Mouse (Mus musculus): Measurements from ENCODE around the gene Nhsl1. TPM values are rescaled to one million over a fixed set of nuclear protein-coding genes. Genes with fewer than 3 reads are reported as not detected.

The Nhsl1 gene
- total and polyA plus RNA-seq, 3 experiments: not detected

DNA sequence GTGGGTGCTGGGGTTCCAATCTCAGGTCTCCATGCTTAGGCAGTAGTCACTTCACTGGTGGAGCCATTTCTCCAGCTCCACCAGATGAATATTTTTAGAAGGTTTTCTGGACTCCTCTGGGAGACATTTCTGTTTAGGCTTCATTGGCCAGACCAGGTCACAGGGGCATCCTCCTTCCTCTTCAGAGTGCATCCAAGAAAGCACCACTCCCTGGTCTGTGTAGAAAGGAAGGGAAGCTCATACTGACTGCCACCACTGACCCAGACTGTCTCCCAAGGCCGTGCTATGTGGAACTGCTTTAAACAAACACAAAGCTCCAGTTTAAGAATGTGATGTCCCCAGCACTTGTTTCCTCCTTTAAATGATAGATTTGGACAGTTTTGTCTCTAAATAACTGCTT, 29.3 kb upstream of the Nhsl1 start:
- H3K27me3 ChIP-seq (ENCODE audit: control insufficient read depth in 1 of 2, insufficient read depth in 2 of 2, low read length in 2 of 2): peaks cover 0 to 2% of the 10 kb centered on the region in 2 experiments; a peak in 2 of 4 replicates
- no peak for TF ChIP-seq NELFE (IDR thresholded peaks at IDR 0.05; ENCODE audit: low read depth, low read length)
- TF ChIP-seq ZKSCAN1 (IDR thresholded peaks at IDR 0.05; ENCODE audit: low read depth, low read length): no peak
- TF ChIP-seq CHD2 (IDR thresholded peaks at IDR 0.05; ENCODE audit: low read length): no peak
- no peak for TF ChIP-seq SMC3 (IDR thresholded peaks at IDR 0.05; ENCODE audit: low read depth, low read length)
- TF ChIP-seq CHD1 (IDR thresholded peaks at IDR 0.05; ENCODE audit: low read depth, low read length): no peak
- TF ChIP-seq ZMIZ1 (IDR thresholded peaks at IDR 0.05; ENCODE audit: low read depth, low read length): no peak
- TF ChIP-seq MXI1 (IDR thresholded peaks at IDR 0.05; ENCODE audit: low read depth, low read length): no peak
- no peak for TF ChIP-seq JUND (IDR thresholded peaks at IDR 0.05; ENCODE audit: low read depth, low read length)
- no peak for TF ChIP-seq MEF2A (IDR thresholded peaks at IDR 0.05; ENCODE audit: extremely low read depth, insufficient replicate concordance, low read depth, low read length, poor library complexity, severe bottlenecking)
- TF ChIP-seq KAT2A (conservative IDR thresholded peaks at IDR 0.05; ENCODE audit: low read depth, low read length): no peak
- TF ChIP-seq MAX (IDR thresholded peaks at IDR 0.05; ENCODE audit: low read length): no peak
- TF ChIP-seq EP300 (IDR thresholded peaks at IDR 0.05; ENCODE audit: low read depth in 1 of 2, low read length in 2 of 2): no peak
- no peak for TF ChIP-seq HCFC1 (IDR thresholded peaks at IDR 0.05; ENCODE audit: low read depth, low read length)
- TF ChIP-seq USF1 (IDR thresholded peaks at IDR 0.05; ENCODE audit: low read depth, low read length): no peak
- no peak for TF ChIP-seq ETS1 (IDR thresholded peaks at IDR 0.05; ENCODE audit: low read depth, low read length)
- TF ChIP-seq E2F4 (IDR thresholded peaks at IDR 0.05; ENCODE audit: borderline replicate concordance, low read depth, low read length): no peak
- TF ChIP-seq ZNF384 (IDR thresholded peaks at IDR 0.05; ENCODE audit: low read depth, low read length): no peak
- TF ChIP-seq ELF1 (IDR thresholded peaks at IDR 0.05; ENCODE audit: low read depth, low read length): no peak
- TF ChIP-seq TBP (IDR thresholded peaks at IDR 0.05; ENCODE audit: low read depth, low read length): no peak
- TF ChIP-seq SIN3A (IDR thresholded peaks at IDR 0.05; ENCODE audit: low read length): no peak
- no peaks in the 10 kb centered on the region for H3K9me3 ChIP-seq (replicated peaks; ENCODE audit: insufficient read depth, low read length)
- no peaks in the 10 kb centered on the region for H3K36me3 ChIP-seq (ENCODE audit: control insufficient read depth in 1 of 2, insufficient read depth in 2 of 2, low read length in 2 of 2)
- no peaks in the 10 kb centered on the region for H3K4me1 ChIP-seq (ENCODE audit: control insufficient read depth in 1 of 2, insufficient read depth in 2 of 2, low read length in 2 of 2)
- no peak for DNase-seq (ENCODE audit: low read depth, low spot score)
- no peak overlapping the region for H3K4me3 ChIP-seq (ENCODE audit: control insufficient read depth in 1 of 2, insufficient read depth in 1 of 2, low read depth in 2 of 2, low read length in 2 of 2)
- H3K79me2 ChIP-seq (ENCODE audit: control insufficient read depth, insufficient read depth, low read length, poor library complexity): no peaks in the 10 kb centered on the region
- no peak overlapping the region for H3K27ac ChIP-seq (ENCODE audit: control insufficient read depth, low read depth, low read length)
- no peak overlapping the region for H3K9ac ChIP-seq (ENCODE audit: control insufficient read depth, low read depth, low read length, poor library complexity, severe bottlenecking)

DNA sequence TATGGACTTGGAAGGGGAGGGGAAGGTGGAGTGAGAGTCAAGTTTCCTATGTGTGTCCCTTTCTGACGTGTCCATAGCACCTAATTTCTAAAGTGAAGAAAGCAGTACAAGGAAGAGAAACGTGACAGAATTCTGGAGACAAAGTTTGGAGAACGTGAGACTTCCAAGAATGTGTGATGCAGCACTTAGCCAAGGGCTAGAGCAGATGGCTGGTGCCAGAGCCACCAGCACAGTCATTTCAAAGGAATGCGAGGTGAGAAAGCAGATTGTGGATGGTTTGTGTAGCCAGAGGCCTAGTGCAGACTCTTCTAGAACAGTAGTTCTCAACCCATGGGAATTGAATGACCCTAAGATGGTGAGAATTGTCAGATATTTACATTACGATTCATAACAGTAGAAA, 13.7 kb upstream of the Nhsl1 start:
- TF ChIP-seq GABPA (IDR thresholded peaks at IDR 0.05; ENCODE audit: low read depth, low read length) (no peak), MYB (IDR thresholded peaks at IDR 0.05; ENCODE audit: low read depth, low read length) (no peak), GATA1 (IDR thresholded peaks at IDR 0.05; ENCODE audit: low read depth, low read length) (no peak), ZNF384 (IDR thresholded peaks at IDR 0.05; ENCODE audit: low read depth, low read length) (no peak), UBTF (IDR thresholded peaks at IDR 0.05; ENCODE audit: borderline replicate concordance, insufficient read depth, low read depth, low read length) (no peak), SMC3 (IDR thresholded peaks at IDR 0.05; ENCODE audit: low read depth, low read length) (no peak), MYC (IDR thresholded peaks at IDR 0.05; ENCODE audit: low read depth, low read length) (no peak), BHLHE40 (IDR thresholded peaks at IDR 0.05; ENCODE audit: borderline replicate concordance, low read depth, low read length) (no peak), POLR2AphosphoS2 (IDR thresholded peaks at IDR 0.05; ENCODE audit: low read length) (no peak), TBP (IDR thresholded peaks at IDR 0.05; ENCODE audit: low read depth, low read length) (no peak), EP300 (IDR thresholded peaks at IDR 0.05; ENCODE audit: low read depth in 1 of 2, low read length in 2 of 2) (no peak), TCF12 (IDR thresholded peaks at IDR 0.05; ENCODE audit: low read depth, low read length) (no peak), NRF1 (IDR thresholded peaks at IDR 0.05; ENCODE audit: insufficient read depth, low read depth, low read length, poor library complexity, severe bottlenecking) (no peak), ZMIZ1 (IDR thresholded peaks at IDR 0.05; ENCODE audit: low read depth, low read length) (no peak), ZC3H11A (IDR thresholded peaks at IDR 0.05; ENCODE audit: low read depth, low read length) (no peak), SIN3A (IDR thresholded peaks at IDR 0.05; ENCODE audit: low read length) (no peak), HCFC1 (IDR thresholded peaks at IDR 0.05; ENCODE audit: low read depth, low read length) (no peak), TAL1 (IDR thresholded peaks at IDR 0.05; ENCODE audit: low read length) (no peak)
- H3K36me3 ChIP-seq (ENCODE audit: control insufficient read depth in 1 of 2, insufficient read depth in 2 of 2, low read length in 2 of 2): no peaks in the 10 kb centered on the region
- H3K27ac ChIP-seq (ENCODE audit: control insufficient read depth, low read depth, low read length): no peak overlapping the region
- H3K9ac ChIP-seq (ENCODE audit: control insufficient read depth, low read depth, low read length, poor library complexity, severe bottlenecking): no peak overlapping the region
- DNase-seq (ENCODE audit: low read depth, low spot score): no peak
- H3K79me2 ChIP-seq (ENCODE audit: control insufficient read depth, insufficient read depth, low read length, poor library complexity): no peaks in the 10 kb centered on the region
- no peaks in the 10 kb centered on the region for H3K27me3 ChIP-seq (ENCODE audit: control insufficient read depth in 1 of 2, insufficient read depth in 2 of 2, low read length in 2 of 2)
- no peak overlapping the region for H3K4me3 ChIP-seq (ENCODE audit: control insufficient read depth in 1 of 2, insufficient read depth in 1 of 2, low read depth in 2 of 2, low read length in 2 of 2)
- no peaks in the 10 kb centered on the region for H3K9me3 ChIP-seq (replicated peaks; ENCODE audit: insufficient read depth, low read length)
- H3K4me1 ChIP-seq (ENCODE audit: control insufficient read depth in 1 of 2, insufficient read depth in 2 of 2, low read length in 2 of 2): no peaks in the 10 kb centered on the region

Data from MEL (cell line).